Comparison of ENCODE assay signal across 13 mouse cellular contexts in the genomic region with DNA sequence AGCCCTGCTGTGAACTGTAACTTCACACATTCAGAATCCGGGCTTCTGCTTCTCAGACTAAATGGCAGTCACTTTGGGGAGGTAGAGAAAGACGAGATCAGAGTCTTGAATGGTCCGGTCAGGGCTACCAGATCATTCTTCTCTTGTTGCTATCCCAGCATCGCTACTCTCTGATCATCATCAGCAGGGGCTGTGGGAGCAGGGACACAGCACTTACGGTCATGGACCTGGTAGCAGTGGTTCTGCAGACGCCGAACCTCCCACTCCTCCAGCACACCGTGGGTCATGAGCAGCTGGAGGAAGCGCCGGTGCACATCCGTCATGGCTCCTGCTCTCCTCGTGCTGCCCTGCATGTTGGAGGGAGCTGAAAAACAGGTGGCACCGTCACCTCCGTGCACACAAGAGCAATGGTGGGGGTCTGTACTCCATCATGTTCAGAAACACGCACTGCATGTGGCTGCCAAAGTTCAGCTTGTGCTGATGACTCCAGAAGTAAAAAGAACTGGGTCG.
"Had no signal": no experiment of that assay in that cellular context is flagged by ENCODE, and none has a peak within 500 bp of the region (broad histone marks: within the 10 kb centered on the region; RNA-seq: fewer than 3 reads in every experiment).

No protein-coding gene starts in this region.

- ATAC-seq: intestine, embryonic 16.5 days; midbrain, embryonic 13.5 days had no signal

- H3K4me3 ChIP-seq: kidney, embryonic 15.5 days; left cerebral cortex, adult 2 months; limb, embryonic 10.5 days; lung, embryonic 15.5 days; midbrain, embryonic 13.5 days; neural tube, embryonic 15.5 days had no signal

- H3K9me3 ChIP-seq: kidney, embryonic 15.5 days; limb, embryonic 10.5 days; lung, embryonic 15.5 days; midbrain, embryonic 13.5 days; neural tube, embryonic 15.5 days had no signal

- H3K27me3 ChIP-seq: kidney, embryonic 15.5 days; lung, embryonic 15.5 days; midbrain, embryonic 13.5 days; neural tube, embryonic 15.5 days had no signal

- DNase-seq: kidney, adult 2 months; kidney, postnatal 14 days; lung, postnatal 14 days; right cerebral cortex, adult 18-20 months; right cerebral cortex, postnatal 25 days had no signal

- H3K9ac ChIP-seq: kidney, embryonic 15.5 days; lung, embryonic 15.5 days; midbrain, embryonic 13.5 days; neural tube, embryonic 15.5 days had no signal

- H3K27ac ChIP-seq: kidney, embryonic 15.5 days; left cerebral cortex, adult 2 months; limb, embryonic 10.5 days; lung, embryonic 15.5 days; macrophage; midbrain, embryonic 13.5 days; neural tube, embryonic 15.5 days had no signal
